Mouse (Mus musculus): Measurements from ENCODE around the gene Acvr1b.

- no peak for TF ChIP-seq CTCF (IDR thresholded peaks at IDR 0.05)
- no peak for TF ChIP-seq EP300 (IDR thresholded peaks at IDR 0.05)
Observed at GRCm38 (mm10) chr15:101171272-101171671, 2.6 kb upstream of the Acvr1b start.

All from lung, postnatal 0 days (tissue).